Mouse (Mus musculus) olfactory bulb, adult 2 months (tissue): ENCODE measurements at regions not wholly inside any gene's neighbourhood (a gene's known extent, or its start where the extent isn't known, plus 50 kb on each side); places are given as distances from the start of the nearest gene placed in this dataset.

Experiments used
- CTCF ChIP-seq: fragments of 200-500 bp; IDR thresholded peaks from 2 replicates; pipeline ENCODE4 v1.5.1; 2012; ENCODE audit warnings: low read depth, mild to moderate bottlenecking, low read length, moderate library complexity; ENCODE audit not compliant: insufficient read depth
- POLR2A ChIP-seq: fragments of 200-500 bp; IDR thresholded peaks from 2 replicates; pipeline ENCODE4 v1.6.1; 2012; ENCODE audit warnings: mild to moderate bottlenecking, low read depth, low read length, moderate library complexity; ENCODE audit not compliant: insufficient read depth

- TF ChIP-seq CTCF = no peak
- no peak for TF ChIP-seq POLR2A
Observed at GRCm38 (mm10) chr16:90614137-90614536, 113.1 kb downstream of the Mis18a start.
